Mouse (Mus musculus): ENCODE results near the gene Srsf7. TPM values are rescaled to one million over a fixed set of nuclear protein-coding genes. Genes with fewer than 3 reads are reported as not detected.
"Not testable (repeated sequence)": the region's sequence is repeated elsewhere in the genome, so short reads cannot be mapped to it uniquely, and the experiment has no call there.

Srsf7 gene
- 57.7 and 60.3 TPM in 2 replicates for polyA plus RNA-seq (2012; rRNA removed)

DNA sequence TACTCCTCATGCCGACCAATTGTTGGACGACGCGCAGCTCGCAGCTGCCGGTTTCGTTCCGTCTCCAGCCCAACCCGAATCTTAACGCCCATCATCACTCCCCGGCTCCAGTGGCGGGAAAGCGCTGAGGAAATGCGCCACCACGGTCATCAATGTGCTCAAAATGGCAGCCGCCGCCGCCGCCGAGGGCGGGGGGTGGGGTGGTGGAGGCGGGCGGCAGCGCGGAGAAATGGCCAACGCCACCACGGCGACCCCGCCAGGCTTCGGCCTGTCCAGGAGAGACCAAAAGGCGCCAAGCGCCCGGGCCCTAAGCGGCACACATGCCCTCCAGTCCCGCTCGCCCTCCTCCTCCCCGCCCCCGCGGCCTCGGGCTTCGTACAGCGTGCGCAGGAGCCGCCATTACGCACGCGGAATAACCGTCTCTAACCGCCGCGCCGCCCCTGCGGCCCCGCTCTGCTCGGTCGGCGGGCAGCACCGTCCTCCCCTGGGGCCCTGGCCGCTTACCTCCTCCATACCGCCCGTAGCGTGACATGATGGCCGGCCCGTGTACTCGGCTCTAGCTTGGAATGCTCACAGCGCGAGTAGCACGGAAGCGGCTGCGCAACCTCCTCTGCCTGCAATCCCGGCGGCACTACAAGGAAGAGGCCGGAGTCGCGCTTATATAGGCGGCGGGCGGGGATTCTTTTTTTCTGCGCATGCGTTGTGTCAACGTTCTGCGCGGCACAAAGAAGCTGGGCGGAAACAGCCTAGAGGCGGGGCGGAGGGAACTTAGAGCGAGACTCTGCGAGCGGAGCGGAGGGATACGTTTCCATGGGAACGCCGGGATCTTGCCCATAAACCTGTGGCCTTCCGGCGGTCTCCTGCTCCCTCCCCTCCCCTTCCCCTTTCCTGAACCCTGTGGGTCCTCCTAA is at the start of gene Srsf7, which contains the start of gene Ttc39d:
Gene Srsf7, minus strand, starts transcription at position 637 of the 911 bp plus-strand sequence.
Gene Ttc39d, plus strand, starts transcription at position 790 of the 911 bp plus-strand sequence.
- peak; percentile 59 for DNase-seq (ENCODE audit: low read depth)

DNA sequence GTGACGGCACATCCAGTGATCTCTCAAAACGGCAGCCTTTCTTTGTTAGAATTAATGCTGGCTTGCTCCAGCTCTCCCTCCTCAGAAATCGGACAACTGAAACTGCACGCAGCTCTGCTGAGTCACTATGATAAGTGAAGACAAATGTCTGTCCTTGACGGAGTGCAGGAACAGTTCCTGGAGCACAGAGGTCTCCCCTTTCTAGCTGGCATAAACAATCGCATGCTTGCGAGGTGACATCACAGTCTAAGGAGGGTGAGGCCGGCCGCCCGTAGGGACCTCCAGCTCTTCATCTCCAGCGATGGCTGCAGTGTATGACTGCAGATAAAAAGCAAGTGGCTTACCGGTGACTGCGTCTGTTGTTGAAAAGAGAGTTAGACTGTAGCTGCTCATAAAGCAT is 48.1 kb upstream of the Srsf7 start:
- no peak for DNase-seq (ENCODE audit: low read depth)

DNA sequence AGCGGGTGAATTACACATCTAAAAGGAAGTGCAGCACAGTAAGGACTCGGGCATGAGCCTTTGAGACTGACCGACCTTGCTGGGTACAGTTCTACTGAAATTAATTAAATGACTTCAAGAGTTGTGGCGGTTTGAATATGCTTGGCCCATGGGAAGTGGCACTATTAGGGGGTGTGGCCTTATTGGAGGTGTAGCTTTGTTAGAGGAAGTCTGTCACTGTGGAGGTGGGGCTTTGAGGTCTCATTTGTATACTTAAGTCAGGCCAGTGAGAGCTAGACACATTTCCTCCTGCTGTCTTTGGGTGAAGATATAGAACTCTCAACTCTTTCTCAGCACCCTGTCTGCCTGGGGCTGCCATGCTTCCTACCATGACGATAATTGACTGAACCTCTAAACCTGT is 47.3 kb upstream of the Srsf7 start:
- no peak for DNase-seq (ENCODE audit: low read depth)

DNA sequence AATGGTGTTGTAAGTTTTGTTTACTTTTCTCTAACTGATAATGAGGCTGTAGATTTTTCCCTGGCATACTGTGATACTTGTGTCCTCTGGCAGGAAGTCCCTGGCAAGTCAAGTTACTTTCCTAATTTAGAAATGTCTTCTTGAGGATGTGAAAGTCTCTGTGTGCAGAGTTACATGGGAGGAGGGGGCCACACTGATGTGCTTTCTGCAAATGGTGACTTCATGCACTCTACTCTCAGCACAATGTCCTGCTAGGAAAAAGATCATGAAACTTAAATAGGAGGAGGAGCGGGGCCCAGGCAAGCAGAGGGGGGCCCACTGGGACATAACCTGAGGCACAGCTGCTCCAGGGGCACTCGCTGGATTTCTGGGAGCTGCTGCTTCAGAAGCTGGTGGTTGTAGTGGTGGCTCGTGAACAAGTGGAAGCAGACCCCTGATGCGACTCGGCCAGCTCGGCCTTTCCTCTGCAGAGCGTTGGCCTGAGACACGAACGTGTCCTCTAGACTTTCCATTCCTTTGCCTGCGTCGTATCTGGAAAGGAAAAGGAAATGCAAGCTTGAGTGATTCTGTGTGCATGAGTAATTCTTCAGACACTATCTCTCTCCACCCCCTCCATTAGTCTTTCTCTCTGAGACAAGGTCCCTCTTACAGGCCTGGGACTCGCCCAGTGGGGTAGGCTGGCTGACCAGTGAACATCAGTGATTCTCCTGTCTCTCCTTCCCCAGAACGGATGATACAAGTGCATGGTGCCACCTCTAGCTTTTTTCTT is 45.8 kb upstream of the Srsf7 start:
- no peak for DNase-seq (ENCODE audit: low read depth)

DNA sequence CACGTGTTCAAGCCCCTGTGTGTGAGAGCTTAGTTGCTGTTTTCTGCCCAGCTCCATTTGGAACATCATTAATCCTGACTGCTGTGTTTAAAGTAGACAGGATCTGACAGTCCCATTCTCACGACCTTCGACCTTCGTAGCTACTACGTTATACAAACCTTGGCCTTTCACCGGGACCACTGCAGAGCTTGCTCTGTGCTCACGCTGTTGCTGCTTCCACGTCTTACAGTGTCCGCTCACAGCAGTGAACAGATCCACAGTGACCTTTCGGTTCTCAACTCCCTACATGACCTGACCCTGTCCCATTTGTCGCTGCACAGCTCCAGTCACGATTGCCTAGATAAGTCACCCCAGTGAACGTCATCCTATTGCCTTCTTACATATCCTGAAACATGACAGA is 36.0 kb upstream of the Srsf7 start:
- DNase-seq (ENCODE audit: low read depth): no peak

DNA sequence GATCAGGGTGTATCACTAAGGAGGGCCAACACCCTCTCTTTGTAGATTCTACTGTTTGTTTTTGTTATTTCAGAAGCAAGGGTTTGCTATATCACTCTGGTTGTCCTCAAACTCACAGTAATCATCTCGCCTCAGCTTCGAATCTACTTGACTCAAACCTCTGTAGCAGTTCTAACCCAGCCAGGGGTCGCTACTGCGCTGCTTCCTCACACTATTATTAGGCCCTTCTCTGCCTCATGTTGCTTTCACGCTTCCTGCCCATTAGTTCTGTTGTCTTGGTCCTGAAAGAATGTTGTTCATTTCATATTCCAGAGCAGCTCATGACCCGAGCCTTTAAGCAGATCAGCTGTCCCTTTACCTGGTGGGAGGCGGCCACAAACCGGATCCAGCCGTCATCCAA is 34.5 kb upstream of the Srsf7 start:
- DNase-seq (ENCODE audit: low read depth): no peak

DNA sequence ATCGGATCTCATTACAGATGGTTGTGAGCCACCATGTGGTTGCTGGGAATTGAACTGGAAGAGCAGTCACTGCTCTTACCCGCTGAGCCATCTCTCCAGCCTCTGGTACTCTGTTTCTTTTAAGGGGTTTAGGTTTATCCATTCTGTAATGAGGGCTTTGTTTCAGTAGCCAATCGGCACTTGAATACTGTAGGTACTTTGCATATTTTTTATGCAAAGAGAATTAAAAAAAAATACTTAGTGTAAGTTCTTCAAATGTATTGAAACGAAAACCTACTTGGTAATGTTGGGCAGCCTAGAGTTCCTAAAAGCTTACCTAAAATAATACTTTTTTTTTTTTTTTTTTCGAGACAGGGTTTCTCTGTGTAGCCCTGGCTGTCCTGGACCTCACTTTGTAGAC is 30.4 kb upstream of the Srsf7 start:
- no peak for DNase-seq (ENCODE audit: low read depth)

DNA sequence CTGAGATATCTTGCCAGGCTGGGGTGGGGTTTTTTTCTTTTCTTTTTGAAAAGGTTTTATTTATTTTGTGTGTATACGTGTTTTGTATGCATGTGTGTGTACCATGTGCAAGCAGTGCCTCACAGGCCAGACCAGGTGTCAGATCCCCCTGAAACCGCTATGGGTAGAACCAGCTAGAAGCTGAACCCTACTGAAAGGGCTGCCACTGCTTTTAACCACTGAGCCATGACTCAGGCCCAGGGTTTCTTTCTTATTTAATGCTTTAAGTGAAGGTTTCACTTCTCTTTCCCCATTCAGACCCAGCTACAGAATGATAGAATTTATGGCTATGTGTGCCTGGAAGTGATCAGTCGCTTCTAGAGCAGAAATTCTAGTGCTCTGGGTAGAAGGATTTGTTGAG is 29.7 kb upstream of the Srsf7 start:
- no peak for DNase-seq (ENCODE audit: low read depth)

DNA sequence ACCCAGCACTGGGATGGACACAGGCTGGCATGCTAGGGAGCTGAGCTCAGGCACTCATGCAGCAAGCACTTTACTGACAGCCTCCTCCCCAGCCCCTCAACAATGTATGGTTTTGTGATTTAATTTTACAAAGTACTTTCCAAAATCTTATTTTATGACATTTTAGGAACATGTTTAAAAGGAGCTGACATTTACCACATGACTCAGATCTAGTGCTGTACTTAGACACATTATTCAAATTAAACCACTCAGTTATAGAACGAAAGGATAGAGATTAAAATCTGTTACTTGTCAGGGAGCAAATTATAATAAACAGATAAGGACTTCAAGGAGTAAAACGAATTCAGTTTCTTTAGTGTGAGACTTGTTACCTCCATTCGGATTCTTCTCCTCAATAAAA is 28.4 kb upstream of the Srsf7 start:
- DNase-seq (ENCODE audit: low read depth): no peak

DNA sequence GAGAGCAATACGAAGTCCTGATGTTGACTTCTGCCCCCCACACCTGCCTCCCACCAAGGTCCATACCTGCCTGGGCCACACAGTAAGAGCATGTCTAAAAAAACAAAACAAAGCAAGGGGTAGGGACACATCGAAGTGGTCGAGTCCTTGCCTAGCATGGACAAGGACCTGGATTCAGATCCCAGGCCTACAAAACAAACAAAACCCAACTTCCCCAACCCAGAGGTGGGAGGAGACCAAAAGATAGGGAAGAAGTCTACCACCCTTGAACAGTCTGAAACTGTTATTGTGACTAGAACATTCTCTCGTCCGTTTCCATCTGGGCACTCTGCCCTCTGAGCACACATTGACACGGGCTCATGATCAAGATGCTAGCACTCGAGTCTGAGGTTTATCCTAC is 27.3 kb upstream of the Srsf7 start:
- DNase-seq (ENCODE audit: low read depth): no peak

DNA sequence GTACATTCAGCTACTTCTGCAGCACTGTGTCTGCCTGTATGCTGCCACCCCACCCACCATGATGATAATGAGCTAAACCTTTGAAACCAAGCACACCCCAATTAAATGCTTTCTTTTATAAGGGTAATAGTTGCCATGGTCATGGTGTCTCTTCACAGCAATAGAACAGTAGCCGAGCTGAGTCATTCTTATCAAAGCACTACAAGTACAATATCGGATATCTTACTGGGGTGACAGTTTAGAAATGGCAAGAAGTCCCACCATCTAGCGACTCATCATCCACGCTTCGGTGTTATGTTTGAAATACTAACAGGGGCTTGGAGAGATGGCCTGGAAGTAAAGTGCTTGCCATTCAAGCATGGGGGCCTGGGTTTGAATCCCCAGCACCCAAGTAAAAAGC is 26.7 kb upstream of the Srsf7 start:
- DNase-seq (ENCODE audit: low read depth): no peak

DNA sequence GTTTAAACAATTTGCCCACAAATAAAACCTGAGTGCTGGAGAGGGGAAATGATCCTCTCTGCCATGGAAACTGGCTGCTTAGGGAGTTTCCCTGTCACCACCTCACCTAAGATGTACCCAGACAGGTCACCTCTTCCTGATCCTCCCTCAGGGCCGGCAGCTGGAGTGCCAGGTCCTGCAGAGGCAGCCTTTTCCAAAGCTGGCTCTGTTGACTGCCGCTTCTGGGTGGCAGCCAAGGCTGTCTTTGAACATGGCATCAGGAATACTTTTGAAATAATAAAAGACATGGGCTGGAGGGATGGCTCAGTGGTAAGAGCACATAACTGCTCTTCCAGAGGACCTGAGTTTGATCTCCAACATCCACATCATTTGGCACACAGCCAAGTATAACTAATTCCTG is 22.3 kb upstream of the Srsf7 start:
- no peak for DNase-seq (ENCODE audit: low read depth)

DNA sequence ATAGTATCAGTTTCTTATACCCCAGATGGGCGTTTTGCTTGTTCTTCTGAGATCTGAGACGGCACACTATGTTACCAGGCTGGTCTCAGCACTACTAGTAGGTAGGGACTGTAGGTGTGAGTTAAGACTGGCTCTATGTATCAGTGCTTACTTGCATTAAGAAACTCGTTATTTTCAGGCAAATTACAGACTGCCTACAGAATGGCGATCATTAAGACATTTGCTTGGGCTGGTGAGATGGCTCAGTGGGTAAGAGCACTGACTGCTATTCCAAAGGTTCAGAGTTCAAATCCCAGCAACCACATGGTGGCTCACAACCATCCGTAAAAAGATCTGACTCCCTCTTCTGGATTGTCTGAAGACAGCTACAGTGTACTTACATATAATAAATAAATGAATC is 18.0 kb upstream of the Srsf7 start:
- DNase-seq (ENCODE audit: low read depth): not testable (repeated sequence)

DNA sequence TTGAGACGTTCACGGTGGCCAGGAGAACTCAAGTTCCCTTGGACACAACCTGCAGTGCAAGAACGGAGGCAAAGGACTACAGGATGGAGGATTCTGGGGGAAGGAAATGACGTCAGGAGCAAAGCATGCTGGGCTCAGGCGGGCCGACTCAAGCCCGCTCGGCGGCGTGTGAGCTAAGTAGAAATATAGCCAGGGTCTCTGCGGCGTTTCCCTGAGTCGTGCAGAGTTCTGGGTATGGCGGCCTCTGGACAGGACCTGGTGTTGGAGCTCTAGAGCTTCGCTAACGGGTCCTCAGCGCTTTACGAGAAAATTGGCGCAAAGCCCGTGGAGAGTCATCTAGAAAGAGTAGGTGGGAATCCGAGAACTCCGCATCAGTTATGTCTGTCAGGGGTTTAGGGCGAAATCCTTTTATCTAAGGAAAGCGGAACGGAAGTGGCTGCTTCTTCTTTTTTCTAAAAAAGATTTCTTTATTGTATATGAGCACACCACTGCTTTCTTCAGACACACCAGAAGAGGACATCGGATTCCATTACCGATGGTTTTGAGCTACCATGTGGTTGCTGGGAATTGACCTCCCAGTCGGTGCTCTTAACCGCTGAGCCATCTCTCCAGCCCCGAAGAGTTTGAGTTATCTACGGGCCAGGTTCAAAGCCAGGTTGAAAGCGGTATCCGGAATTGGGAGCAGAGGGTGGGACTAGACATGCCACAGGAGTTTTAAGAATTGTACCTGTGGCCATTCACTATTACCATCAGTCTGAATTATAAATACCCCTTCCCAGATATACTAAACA is 17.4 kb upstream of the Srsf7 start, which contains the start of gene Gemin6:
Gene Gemin6, plus strand, starts transcription at position 116 of the 791 bp plus-strand sequence.
- no peak for DNase-seq (ENCODE audit: low read depth)

DNA sequence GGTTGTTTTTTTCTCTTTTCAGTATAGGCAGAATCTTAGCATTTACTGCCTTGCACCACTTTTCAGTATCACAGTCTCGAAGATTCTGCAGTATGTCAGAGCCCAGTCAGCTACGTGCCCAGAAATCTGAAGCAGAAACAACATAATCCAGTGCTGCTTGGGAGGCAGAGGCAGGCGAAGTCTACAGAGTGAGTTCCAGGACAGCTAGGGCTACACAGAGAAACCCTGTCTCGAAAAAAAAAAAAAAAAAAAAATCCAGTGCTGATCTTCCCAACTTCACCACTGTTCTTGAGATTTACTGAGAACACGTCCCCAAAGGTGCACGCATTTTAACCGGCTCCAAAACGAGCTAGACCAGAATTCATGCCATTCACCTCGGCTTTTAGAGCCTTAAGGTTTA is 16.7 kb upstream of the Srsf7 start:
- no peak for DNase-seq (ENCODE audit: low read depth)

DNA sequence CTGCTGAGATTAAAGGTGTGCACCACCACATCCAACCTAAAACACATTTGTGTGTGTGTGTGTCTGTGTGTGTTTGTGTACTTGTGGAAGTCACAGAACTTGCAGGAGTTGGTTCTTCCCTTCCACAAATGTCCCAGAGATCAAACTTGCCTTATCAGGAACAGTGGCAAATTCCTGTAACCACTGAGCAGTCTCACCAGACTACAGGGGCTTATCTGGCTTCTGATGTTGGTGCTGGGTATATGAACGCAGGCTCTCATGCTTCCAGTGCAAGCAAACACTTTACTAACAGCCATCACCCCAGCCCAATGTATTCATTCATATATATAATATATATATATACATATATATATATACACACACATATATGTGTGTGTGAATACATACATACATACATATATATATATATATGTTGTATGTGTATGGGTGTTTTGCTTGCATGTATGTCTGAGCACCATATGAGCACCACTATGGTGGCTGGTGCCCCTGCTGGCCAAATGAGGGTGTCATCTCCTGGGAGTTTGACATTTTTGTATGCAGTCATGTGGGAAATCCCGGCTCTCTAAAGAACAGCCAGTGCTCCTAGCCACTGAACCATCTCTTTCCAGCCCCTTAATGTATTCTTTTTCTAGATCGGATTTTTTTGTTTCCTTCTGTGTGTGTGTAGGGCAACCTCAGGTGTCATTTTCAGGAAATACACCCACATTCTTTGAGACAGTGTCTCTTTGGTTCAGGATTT is 15.0 kb upstream of the Srsf7 start:
- no peak for DNase-seq (ENCODE audit: low read depth)

DNA sequence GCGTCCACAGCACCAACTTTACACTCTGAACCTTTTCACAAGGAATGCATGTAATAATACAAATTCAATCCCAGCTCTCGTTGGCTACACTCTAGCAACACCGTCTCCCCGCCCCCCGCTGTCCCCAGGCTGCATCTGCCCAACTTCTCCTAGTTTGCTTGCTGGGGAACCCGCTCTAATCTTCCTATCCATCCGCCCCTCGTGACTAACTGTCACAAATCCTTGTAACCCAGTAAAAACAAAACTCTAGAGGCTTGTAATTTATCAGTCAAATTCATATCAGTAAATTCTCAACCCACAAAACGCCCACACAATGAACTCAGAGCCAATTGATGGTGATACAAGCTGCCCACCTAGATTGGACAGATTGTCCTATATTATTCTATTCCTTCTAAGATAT is 14.1 kb upstream of the Srsf7 start:
- DNase-seq (ENCODE audit: low read depth): no peak

DNA sequence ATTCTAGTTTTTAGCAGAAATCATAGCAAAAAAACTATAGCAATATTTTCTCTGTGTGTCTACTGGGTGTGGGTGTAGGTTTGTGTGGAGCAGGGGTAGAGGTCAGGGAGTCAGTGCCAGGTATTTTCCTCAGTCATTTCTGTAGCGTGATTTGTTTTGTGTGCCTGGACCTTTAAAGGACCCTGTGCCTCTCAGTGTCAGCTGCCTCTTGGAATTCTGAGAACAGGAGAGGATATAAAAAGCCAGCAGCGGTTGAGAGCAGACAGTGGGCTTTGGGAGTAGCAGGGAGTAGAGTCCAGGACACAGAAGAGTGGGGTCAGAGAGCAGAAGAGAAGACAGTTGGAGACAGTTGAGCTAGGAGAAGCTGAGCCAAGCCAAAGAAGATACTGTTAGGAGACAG is 13.0 kb upstream of the Srsf7 start:
- no peak for DNase-seq (ENCODE audit: low read depth)

DNA sequence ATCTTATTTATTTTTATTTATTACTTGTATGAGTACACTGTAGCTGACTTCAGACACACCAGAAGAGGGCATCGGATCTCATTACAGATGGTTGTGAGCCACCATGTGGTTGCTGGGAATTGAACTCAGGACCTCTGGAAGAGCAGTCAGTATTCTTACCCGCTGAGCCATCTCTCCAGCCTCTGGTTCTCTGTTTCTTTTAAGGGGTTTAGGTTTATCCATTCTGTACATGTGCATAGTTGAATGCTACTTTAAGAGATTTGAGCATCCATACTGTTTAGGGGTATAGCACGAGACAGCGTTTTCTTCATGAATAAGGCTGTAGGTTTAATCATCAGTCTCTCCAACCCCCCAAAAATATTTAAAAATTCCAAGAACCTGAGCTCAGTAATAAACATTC is 6.9 kb upstream of the Srsf7 start:
- DNase-seq (ENCODE audit: low read depth): not testable (repeated sequence)

DNA sequence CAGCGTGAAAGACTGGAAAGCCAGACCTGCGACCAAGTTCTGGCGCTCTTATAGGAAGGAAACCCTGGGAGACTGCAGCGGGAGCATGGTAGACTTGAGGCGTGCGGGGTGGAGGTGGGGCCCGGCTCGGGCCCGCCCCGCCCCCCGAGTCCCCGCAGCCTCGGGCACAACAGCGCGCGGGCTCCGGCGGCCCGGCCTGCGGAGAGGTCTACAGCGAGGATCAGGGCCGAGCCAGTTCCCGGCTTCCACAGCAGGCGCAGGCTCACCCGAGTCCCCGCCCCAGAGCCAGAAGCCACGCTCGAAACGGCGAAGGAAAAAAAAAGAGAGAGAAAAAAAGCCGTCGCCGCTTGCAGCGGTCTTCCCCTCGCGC is 821 bp downstream of the Srsf7 start:
- no peak for DNase-seq (ENCODE audit: low read depth)

DNA sequence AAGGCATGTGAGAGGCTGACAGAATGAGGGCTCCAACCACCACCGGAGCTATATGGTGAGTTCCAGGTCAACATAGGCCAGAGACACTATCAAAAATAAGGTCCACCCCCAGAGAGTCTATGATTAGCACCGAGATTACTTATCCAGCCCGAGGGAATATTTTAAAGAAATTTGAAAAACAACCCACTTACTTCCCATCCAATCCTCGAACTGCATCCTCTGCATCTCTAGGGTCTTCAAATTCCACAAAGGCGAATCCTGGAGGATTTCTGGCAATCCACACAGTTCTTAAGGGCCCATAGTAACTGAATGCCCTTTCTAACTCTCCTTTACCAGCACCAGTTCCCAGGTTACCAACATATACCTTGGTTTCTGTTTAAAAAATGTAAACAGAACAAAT is 1.4 kb downstream of the Srsf7 start:
- no peak for DNase-seq (ENCODE audit: low read depth)

Measured in gonadal fat pad, adult 2 months (tissue).